Mouse (Mus musculus) ES-E14 (cell line): ENCODE measurements around the gene Synj2. TPM values are rescaled to one million over a fixed set of nuclear protein-coding genes. Genes with fewer than 3 reads are reported as not detected.
A peak's percentile ranks its signal among the peaks of the same experiment; 100 is the strongest.

Experiments used
- DNase-seq: peaks from one replicate; pipeline ENCODE4 v3.0.0-alpha.2; 2013; ENCODE audit warnings: low read depth, low spot score
- H3K27ac ChIP-seq: 2 replicates; pipeline ENCODE4 v1.5.1; 2012; ENCODE audit warnings: low read depth, mild to moderate bottlenecking, low read length, moderate library complexity, mixed read lengths; ENCODE audit not compliant: poor library complexity, insufficient read depth, severe bottlenecking
- H3K36me3 ChIP-seq: 2 replicates; pipeline ENCODE4 v1.6.1; 2012; ENCODE audit warnings: mild to moderate bottlenecking, low read length, moderate library complexity, mixed read lengths; ENCODE audit not compliant: control insufficient read depth, poor library complexity, insufficient read depth, severe bottlenecking
- H3K4me1 ChIP-seq, 2 experiments: fragments of 150-350 bp in 1 of 2; sonication (generic) in 1 of 2; 2 replicates each; pipeline ENCODE4 v1.6.1; 2012; ENCODE audit warnings: low read length in 2 of 2, mild to moderate bottlenecking in 1 of 2, mixed read lengths in 1 of 2; ENCODE audit not compliant: control insufficient read depth in 2 of 2, insufficient read depth in 2 of 2, poor library complexity in 1 of 2
- H3K4me3 ChIP-seq, 2 experiments: fragments of 150-350 bp in 1 of 2; sonication (generic) in 1 of 2; 2 replicates each; pipeline ENCODE4 v1.5.1; 2012; ENCODE audit warnings: low read length in 2 of 2, low read depth in 1 of 2, mild to moderate bottlenecking in 1 of 2, mixed read lengths in 1 of 2; ENCODE audit not compliant: insufficient read depth in 1 of 2, poor library complexity in 1 of 2, severe bottlenecking in 1 of 2
- H3K9ac ChIP-seq: 2 replicates; pipeline ENCODE4 v1.6.1; 2012; ENCODE audit warnings: low read depth, mild to moderate bottlenecking, low read length, mixed read lengths; ENCODE audit not compliant: poor library complexity, insufficient read depth, severe bottlenecking
- H3K9me3 ChIP-seq: fragments of 150-350 bp; sonication (generic); 2 replicates; pipeline ENCODE4 v1.6.1; 2012; ENCODE audit warnings: low read depth, mild to moderate bottlenecking, low read length; ENCODE audit not compliant: control insufficient read depth, insufficient read depth
- CHD2 ChIP-seq: IDR thresholded peaks from 2 replicates; pipeline ENCODE4 v1.6.1; 2014; ENCODE audit warnings: mild to moderate bottlenecking, low read depth, low read length, inconsistent platforms
- HCFC1 ChIP-seq: IDR thresholded peaks from 2 replicates; pipeline ENCODE4 v1.6.1; 2012; ENCODE audit warnings: low read length, inconsistent platforms, borderline replicate concordance; ENCODE audit not compliant: insufficient read depth
- MAFK ChIP-seq: IDR thresholded peaks from 2 replicates; pipeline ENCODE4 v1.6.1; 2014; ENCODE audit warnings: mild to moderate bottlenecking, low read depth, low read length, inconsistent platforms; ENCODE audit not compliant: insufficient read depth
- ZC3H11A ChIP-seq: IDR thresholded peaks from 2 replicates; pipeline ENCODE4 v1.6.1; 2012; ENCODE audit warnings: low read depth, mild to moderate bottlenecking, inconsistent platforms, low read length, borderline replicate concordance
- ZNF384 ChIP-seq: IDR thresholded peaks from 2 replicates; pipeline ENCODE4 v1.6.1; 2012; ENCODE audit warnings: low read depth, low read length, inconsistent platforms
- in situ Hi-C, 2 experiments: fragments of 600-800 bp; cut with MboI; formaldehyde crosslinking; loops; one replicate each; pipeline ENCODE4 v1.15.1; 2025; ENCODE audit warnings: low sequenced_read_pairs in 2 of 2, inconsistent platforms in 1 of 2; ENCODE audit not compliant: unreplicated experiment in 2 of 2
- total RNA-seq: library from RNA; depleted of rRNA; stranded (reverse); fragments of 300-350 nt; gene quantifications from 2 replicates; pipeline ENCODE4 v1.2.3, GENCODE M21; 2012

The Synj2 gene
- total RNA-seq, 1 experiment: 6.1 TPM

DNA sequence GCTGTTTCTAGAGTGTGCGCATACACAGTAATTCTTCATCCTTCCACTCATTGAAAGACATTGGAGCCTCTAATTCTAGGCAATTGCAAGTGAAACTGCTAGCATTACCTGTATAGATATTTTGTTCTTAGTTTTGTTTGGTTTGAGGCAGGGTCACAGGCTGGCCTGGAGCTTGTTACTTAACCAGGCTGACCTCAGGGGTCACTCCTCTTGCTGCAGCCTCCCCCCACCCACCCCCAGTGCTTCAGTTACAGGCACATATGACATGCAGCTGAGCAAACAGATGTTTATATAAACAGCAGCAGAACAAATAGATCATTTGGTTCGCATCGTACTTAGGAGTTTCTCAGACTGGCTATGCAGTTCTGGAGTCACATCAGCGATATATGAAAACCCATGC, 28.3 kb upstream of the Synj2 start:
- no peak overlapping the region for H3K27ac ChIP-seq
- no peak for TF ChIP-seq ZNF384
- no peak for TF ChIP-seq MAFK
- TF ChIP-seq CHD2: no peak
- TF ChIP-seq HCFC1: no peak
- no peak for TF ChIP-seq ZC3H11A
- no peak overlapping the region for H3K4me3 ChIP-seq
- H3K9me3 ChIP-seq: no peaks in the 10 kb centered on the region
- in situ Hi-C loops: no loop called here
- peaks cover 0 to 3% of the 10 kb centered on the region in 2 experiments; a peak in 1 of 4 replicates for H3K4me1 ChIP-seq
- H3K36me3 ChIP-seq: no peaks in the 10 kb centered on the region; the same call in 1 of the 2 replicates
- no peak overlapping the region for H3K9ac ChIP-seq
- no peak for DNase-seq

DNA sequence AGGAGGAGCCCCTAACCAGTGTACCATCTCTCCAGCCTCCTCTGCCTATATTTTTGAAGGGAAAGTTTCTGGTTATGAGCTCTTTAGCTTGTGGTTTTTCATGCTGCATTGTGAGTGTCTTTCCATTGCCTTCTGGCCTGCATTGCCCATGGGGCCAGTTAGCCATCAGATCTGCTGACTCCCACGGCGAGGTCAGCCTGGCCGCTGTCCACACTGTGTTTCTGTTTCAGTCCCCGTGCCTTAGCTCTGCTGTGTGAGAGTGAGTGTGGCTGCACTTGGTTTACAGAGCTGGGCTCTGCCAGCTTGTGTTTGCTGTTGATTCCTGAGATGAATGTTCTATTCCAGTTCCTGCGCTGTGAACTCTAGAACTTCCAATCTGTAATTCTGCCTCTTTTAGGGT, 26.9 kb upstream of the Synj2 start:
- H3K36me3 ChIP-seq: peaks cover 7% of the 10 kb centered on the region; the same call in 1 of the 2 replicates
- DNase-seq: no peak
- H3K27ac ChIP-seq: no peak overlapping the region
- peaks cover 0 to 3% of the 10 kb centered on the region in 2 experiments; a peak in 1 of 4 replicates for H3K4me1 ChIP-seq
- no peak overlapping the region for H3K4me3 ChIP-seq
- H3K9ac ChIP-seq: no peak overlapping the region
- TF ChIP-seq ZNF384 (no peak), HCFC1 (no peak), ZC3H11A (no peak), MAFK (no peak), CHD2 (no peak)
- no peaks in the 10 kb centered on the region for H3K9me3 ChIP-seq
- in situ Hi-C loops: no loop called here

DNA sequence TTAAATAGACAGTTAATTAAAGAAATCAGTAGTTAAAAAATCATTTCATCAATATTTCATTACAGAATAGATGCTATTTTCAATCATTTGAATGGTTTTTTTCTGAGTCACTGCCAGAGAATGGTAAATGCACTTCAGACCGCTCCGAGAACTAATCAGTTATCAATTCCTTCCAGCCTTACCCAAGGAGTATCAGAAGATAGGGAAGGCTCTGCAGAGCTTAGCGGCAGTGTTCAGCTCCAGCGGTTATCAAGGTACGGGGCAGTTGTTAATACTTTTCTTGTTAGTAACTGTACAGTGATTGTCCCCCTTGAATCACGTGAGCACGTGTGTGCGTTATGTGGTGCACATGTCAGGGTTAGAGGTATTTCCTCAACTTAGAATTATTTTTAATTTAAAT, 19.1 kb upstream of the Synj2 start:
- Histone ChIP-seq H3K36me3 (peaks cover 7% of the 10 kb centered on the region; the same call in 1 of the 2 replicates), H3K4me3 (no peak overlapping the region), H3K4me1 (no peaks in the 10 kb centered on the region; a peak in 1 of 4 replicates), H3K9ac (no peak overlapping the region), H3K9me3 (no peaks in the 10 kb centered on the region), H3K27ac (no peak overlapping the region)
- DNase-seq: no peak
- in situ Hi-C loops: no loop called here
- TF ChIP-seq HCFC1 (no peak), CHD2 (no peak), MAFK (no peak), ZNF384 (no peak), ZC3H11A (no peak)

DNA sequence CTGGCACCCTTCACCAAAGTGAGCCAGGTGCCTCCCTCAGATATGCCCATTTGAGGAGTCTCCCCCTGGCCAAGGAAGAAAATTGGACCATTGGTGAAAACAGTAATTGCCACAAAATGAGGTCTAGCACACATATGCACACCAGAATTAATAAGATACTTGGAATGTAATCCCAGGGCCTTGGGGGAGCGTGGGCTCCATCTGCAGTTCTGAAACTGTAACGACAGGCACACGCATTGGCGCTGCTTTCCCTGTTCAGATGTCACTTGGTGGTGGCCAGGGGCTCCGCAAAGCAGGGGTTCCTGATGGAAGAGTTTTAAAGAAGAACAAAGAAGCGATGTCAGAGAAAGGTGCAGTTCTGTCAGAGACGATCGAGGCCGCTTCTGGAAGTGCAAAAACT, 17.8 kb upstream of the Synj2 start:
- Histone ChIP-seq H3K9ac (no peak overlapping the region), H3K4me1 (no peaks in the 10 kb centered on the region; a peak in 1 of 4 replicates), H3K27ac (no peak overlapping the region), H3K9me3 (no peaks in the 10 kb centered on the region), H3K36me3 (peaks cover 7% of the 10 kb centered on the region; the same call in 1 of the 2 replicates), H3K4me3 (no peak overlapping the region)
- TF ChIP-seq CHD2 (no peak), ZC3H11A (peak; percentile 37; the same call in 1 of the 2 replicates)
- no peak for DNase-seq
- in situ Hi-C loops: no loop called here

DNA sequence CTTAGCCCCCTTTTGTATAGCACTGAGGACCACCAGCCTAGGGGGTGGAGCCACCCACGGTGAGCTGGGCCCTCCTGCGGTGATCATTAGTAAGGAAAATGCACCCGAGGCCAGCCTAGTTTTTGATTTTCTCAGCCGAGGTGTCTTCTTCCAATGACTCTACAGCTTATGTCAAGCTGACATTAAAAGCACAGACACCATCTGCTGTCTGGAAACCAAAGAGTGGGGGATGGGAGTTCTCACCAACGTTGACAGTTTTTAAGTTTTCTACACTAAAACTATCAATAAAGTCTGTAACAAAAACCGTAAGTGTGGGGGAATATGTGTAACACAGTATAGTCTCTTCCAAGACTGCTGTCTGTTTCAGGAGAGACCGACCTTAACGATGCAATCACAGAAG, 16.8 kb upstream of the Synj2 start:
- Histone ChIP-seq H3K4me3 (no peak overlapping the region), H3K4me1 (no peaks in the 10 kb centered on the region; a peak in 1 of 4 replicates), H3K36me3 (no peaks in the 10 kb centered on the region; the same call in 1 of the 2 replicates), H3K9me3 (no peaks in the 10 kb centered on the region), H3K27ac (no peak overlapping the region), H3K9ac (no peak overlapping the region)
- TF ChIP-seq HCFC1 (no peak), ZNF384 (no peak), ZC3H11A (no peak), MAFK (no peak), CHD2 (no peak)
- no peak for DNase-seq
- in situ Hi-C loops: no loop called here
